Mouse (Mus musculus): ENCODE results near the gene Cpd. TPM values are rescaled to one million over a fixed set of nuclear protein-coding genes. Genes with fewer than 3 reads are reported as not detected.

The Cpd gene
- 11.7 and 13.2 TPM in 2 replicates for polyA plus RNA-seq (2016; fragmentation: Nextera tagmentation; extraction: Ambion mirVana)

DNA sequence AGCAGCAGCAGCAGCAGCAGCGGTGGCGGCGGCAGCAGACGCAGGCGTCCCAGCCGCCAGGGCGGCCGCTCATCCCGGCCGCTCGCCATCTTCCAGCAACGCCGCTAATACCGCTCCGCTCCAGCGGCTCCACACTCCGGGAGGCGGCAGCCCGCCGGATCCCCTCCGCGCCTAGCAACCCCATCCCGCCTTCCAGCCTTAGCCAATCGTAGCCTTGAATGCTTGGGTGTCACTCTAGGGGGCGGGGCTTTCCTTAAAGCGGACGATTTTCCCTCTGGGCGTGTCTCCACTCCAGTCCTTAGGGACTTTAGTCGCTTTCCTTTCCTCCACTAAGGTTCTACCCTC is at the start of gene Cpd:
Cpd (minus strand) TSS at position 141 of the 345 bp plus-strand sequence.
- H3K36me3 ChIP-seq (replicated peaks) = no peaks in the 10 kb centered on the region
- peak within 1 kb of the TSS; percentile 99 for H3K4me2 ChIP-seq
- peaks cover 32% of the 10 kb centered on the region for H3K4me1 ChIP-seq
- ATAC-seq (ENCODE audit: low FRiP score) = peak; percentile 100
- no peaks in the 10 kb centered on the region; the same call in 1 of the 2 replicates for H3K27me3 ChIP-seq
- peak within 1 kb of the TSS; percentile 92 for H3K27ac ChIP-seq
- H3K4me3 ChIP-seq (replicated peaks) = peak within 1 kb of the TSS; percentile 94
- no peaks in the 10 kb centered on the region for H3K9me3 ChIP-seq
- under 1% methylated on average over 29 of the region's 29 CpGs for WGBS
- peak within 1 kb of the TSS; percentile 90 for H3K9ac ChIP-seq

DNA sequence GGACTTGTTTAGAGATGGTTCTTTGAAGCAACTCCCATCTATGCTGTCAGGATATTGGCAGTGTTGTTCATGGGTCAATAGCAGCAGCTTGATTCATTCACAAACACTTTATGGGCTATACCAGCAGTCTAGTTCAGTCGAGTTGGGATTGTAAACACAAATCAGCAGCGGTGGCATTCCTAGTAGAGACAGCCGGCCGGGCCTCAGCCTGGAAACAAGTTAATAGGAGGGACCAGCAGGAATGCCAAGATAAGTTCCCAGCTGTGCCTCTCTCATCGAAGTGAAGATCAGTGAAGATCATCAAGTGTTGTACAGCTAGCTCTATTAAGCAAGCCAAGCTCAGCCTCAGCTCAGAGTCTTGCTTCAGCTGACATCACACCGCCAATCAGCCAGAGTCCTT is 49.5 kb upstream of the Cpd start:
- H3K4me1 ChIP-seq = peaks cover 7% of the 10 kb centered on the region
- H3K27me3 ChIP-seq = no peaks in the 10 kb centered on the region
- H3K4me2 ChIP-seq = no peak overlapping the region
- H3K9me3 ChIP-seq = no peaks in the 10 kb centered on the region
- no peak overlapping the region for H3K27ac ChIP-seq
- ATAC-seq (ENCODE audit: low FRiP score) = no peak
- no peak overlapping the region for H3K9ac ChIP-seq
- no peak overlapping the region for H3K4me3 ChIP-seq (replicated peaks)
- no peaks in the 10 kb centered on the region for H3K36me3 ChIP-seq (replicated peaks)
- 76% methylated on average over 6 of the region's 6 CpGs for WGBS

DNA sequence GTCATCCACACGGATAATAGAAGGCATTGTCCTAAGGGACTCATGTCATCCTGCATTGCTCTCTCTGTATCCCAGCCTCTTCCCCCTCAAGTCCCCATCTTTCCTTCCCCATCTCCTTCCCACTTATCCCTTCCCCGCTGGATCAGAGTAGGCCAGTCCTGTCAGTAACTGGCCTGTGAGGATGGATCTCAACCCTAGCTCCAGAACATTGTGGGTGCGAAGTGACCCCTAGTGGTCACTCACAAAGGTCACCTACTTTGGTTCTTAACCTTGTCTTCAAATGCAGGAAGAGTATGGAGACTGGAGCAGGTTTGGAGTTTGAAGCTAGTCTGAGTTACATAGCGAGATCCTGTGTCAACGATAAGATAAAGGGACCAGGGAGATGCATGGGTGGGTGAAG is 47.4 kb upstream of the Cpd start:
- no peaks in the 10 kb centered on the region for H3K36me3 ChIP-seq (replicated peaks)
- no peak for ATAC-seq (ENCODE audit: low FRiP score)
- H3K4me1 ChIP-seq = peaks cover 7% of the 10 kb centered on the region
- H3K9me3 ChIP-seq = no peaks in the 10 kb centered on the region
- no peaks in the 10 kb centered on the region for H3K27me3 ChIP-seq
- no peak overlapping the region for H3K27ac ChIP-seq
- H3K4me2 ChIP-seq = no peak overlapping the region
- WGBS = 36% methylated on average over 5 of the region's 5 CpGs
- no peak overlapping the region for H3K9ac ChIP-seq
- no peak overlapping the region for H3K4me3 ChIP-seq (replicated peaks)

GRCm38 (mm10) chr11:76893570-76893969 is 46.8 kb upstream of the Cpd start:
- Histone ChIP-seq H3K4me3 (replicated peaks) (no peak overlapping the region), H3K9ac (no peak overlapping the region), H3K36me3 (replicated peaks) (no peaks in the 10 kb centered on the region), H3K4me2 (no peak overlapping the region), H3K27me3 (no peaks in the 10 kb centered on the region), H3K4me1 (peaks cover 7% of the 10 kb centered on the region), H3K27ac (no peak overlapping the region), H3K9me3 (no peaks in the 10 kb centered on the region)
- WGBS = 39% methylated on average over 4 of the region's 4 CpGs
- no peak for ATAC-seq (ENCODE audit: low FRiP score)

- no peaks in the 10 kb centered on the region for H3K36me3 ChIP-seq (replicated peaks)
- H3K27me3 ChIP-seq = no peaks in the 10 kb centered on the region
- ATAC-seq (ENCODE audit: low FRiP score) = no peak
- no peak overlapping the region for H3K9ac ChIP-seq
- H3K4me1 ChIP-seq = peaks cover 3% of the 10 kb centered on the region
- H3K4me3 ChIP-seq (replicated peaks) = no peak overlapping the region
- H3K9me3 ChIP-seq = no peaks in the 10 kb centered on the region
- no peak overlapping the region for H3K4me2 ChIP-seq
- no peak overlapping the region for H3K27ac ChIP-seq
- WGBS = 77% methylated on average over 3 of the region's 3 CpGs
Observed at GRCm38 (mm10) chr11:76892972-76893371, 46.2 kb upstream of the Cpd start.

DNA sequence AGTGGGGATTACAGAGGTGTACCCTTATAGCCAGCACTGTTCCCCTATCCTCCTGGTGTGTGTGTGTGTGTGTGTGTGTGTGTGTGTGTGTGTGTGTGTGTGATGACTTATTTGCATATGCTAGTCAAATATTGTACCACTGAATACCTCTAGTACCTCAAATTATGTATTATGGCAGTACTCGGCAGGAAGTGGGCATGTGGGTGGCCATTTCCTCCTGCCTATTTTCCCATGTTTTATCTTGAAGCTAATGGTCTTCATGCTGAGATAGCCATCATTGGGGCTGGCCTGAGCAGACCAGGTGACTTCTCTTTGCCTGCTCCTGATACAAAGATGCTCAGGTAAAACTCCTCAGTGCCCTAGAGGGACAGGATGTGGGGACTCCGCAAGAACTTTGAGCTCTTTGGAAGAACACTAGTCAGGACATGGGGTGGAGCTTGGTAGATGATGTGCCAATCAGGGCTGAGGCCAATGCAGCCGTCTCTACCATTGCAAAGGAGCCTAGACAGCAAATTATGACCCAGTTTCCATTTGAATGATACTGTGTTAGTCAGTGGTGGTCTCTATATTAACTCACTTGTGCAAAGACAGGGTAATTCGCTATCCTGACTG is 45.0 kb upstream of the Cpd start:
- H3K4me2 ChIP-seq = no peak overlapping the region
- no peaks in the 10 kb centered on the region for H3K27me3 ChIP-seq
- no peaks in the 10 kb centered on the region for H3K36me3 ChIP-seq (replicated peaks)
- H3K9me3 ChIP-seq = no peaks in the 10 kb centered on the region
- H3K4me1 ChIP-seq = no peaks in the 10 kb centered on the region
- H3K9ac ChIP-seq = no peak overlapping the region
- no peak overlapping the region for H3K4me3 ChIP-seq (replicated peaks)
- 84% methylated on average over 4 of the region's 4 CpGs for WGBS
- no peak overlapping the region for H3K27ac ChIP-seq
- no peak for ATAC-seq (ENCODE audit: low FRiP score)

DNA sequence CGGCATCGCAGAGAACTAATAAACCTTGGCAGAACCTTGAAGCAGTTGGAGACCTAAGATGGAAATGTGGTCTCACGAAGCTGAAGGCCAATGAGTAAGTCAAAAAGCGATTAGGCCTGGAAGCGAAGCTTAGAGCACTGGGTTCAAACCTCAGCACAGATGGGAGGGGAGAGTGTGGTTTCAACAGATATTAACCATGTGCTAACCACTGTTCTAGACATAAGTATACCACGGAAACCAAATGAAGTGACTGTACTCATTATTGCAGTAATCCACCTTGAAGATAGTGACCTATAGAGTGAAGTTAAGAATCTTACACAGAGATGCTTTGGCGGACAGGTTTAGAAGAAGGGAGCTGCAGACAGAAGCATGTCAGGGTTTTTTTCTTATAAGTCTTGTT is 44.4 kb upstream of the Cpd start:
- H3K9ac ChIP-seq = no peak overlapping the region
- no peaks in the 10 kb centered on the region for H3K4me1 ChIP-seq
- no peaks in the 10 kb centered on the region for H3K36me3 ChIP-seq (replicated peaks)
- no peaks in the 10 kb centered on the region for H3K9me3 ChIP-seq
- no peak overlapping the region for H3K27ac ChIP-seq
- WGBS = 93% methylated on average over 7 of the region's 7 CpGs
- H3K27me3 ChIP-seq = no peaks in the 10 kb centered on the region
- no peak overlapping the region for H3K4me3 ChIP-seq (replicated peaks)
- no peak overlapping the region for H3K4me2 ChIP-seq
- ATAC-seq (ENCODE audit: low FRiP score) = no peak

DNA sequence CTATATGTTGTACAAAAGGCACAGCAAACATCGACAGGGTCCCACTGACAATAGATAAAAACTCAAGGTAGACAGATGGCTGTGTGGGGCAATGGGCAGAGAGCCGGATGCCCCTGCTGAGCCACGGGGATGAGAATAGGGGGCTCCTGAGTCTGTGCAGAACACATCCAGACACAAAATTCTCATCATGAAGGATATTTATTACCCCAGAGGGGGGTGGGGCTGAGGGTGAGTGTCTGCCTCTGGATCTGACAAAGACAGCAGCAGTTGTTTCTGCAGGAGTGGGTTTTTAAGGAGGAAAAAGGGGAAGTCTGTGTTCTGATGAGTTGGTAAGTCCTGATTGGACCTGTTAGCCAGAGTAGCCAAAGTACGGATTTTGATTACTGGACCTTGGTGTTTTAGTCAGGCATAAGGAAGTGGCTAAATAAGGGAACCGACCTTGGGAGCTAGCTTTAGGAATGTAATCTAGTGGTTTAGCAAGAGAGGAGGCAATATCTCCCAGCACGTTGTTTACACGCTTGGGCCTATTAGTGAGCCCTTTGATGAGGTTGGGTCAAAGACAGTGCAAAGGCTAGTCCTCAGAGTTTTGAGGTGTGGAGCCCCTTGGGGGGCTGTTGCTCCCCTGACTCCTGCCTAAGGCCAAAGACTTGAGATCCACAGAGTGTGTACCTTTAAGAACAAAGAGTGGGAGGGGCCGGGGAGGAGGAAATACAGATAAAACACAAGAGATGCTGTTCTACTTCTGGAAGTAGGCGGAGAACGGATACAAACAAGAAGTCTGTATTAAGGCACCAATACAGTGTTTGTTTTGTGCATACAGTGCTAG is 42.7 kb upstream of the Cpd start:
- no peaks in the 10 kb centered on the region for H3K4me1 ChIP-seq
- no peak overlapping the region for H3K4me2 ChIP-seq
- no peaks in the 10 kb centered on the region for H3K27me3 ChIP-seq
- H3K36me3 ChIP-seq (replicated peaks) = no peaks in the 10 kb centered on the region
- H3K27ac ChIP-seq = no peak overlapping the region
- no peaks in the 10 kb centered on the region for H3K9me3 ChIP-seq
- ATAC-seq (ENCODE audit: low FRiP score) = no peak
- H3K4me3 ChIP-seq (replicated peaks) = no peak overlapping the region
- 78% methylated on average over 10 of the region's 10 CpGs for WGBS
- H3K9ac ChIP-seq = no peak overlapping the region

GRCm38 (mm10) chr11:76884451-76884850 is 37.6 kb upstream of the Cpd start:
- Histone ChIP-seq H3K9me3 (no peaks in the 10 kb centered on the region), H3K27ac (no peak overlapping the region), H3K36me3 (replicated peaks) (no peaks in the 10 kb centered on the region), H3K4me1 (no peaks in the 10 kb centered on the region), H3K4me2 (no peak overlapping the region), H3K4me3 (replicated peaks) (no peak overlapping the region), H3K27me3 (no peaks in the 10 kb centered on the region), H3K9ac (no peak overlapping the region)
- ATAC-seq (ENCODE audit: low FRiP score) = no peak
- WGBS = 35% methylated on average over 5 of the region's 5 CpGs

GRCm38 (mm10) chr11:76879816-76880215 is 33.0 kb upstream of the Cpd start:
- no peak overlapping the region for H3K4me3 ChIP-seq (replicated peaks)
- H3K27me3 ChIP-seq = no peaks in the 10 kb centered on the region
- no peak overlapping the region for H3K4me2 ChIP-seq
- no peak overlapping the region for H3K27ac ChIP-seq
- no peak overlapping the region for H3K9ac ChIP-seq
- ATAC-seq (ENCODE audit: low FRiP score) = no peak
- H3K4me1 ChIP-seq = no peaks in the 10 kb centered on the region
- H3K36me3 ChIP-seq (replicated peaks) = no peaks in the 10 kb centered on the region
- 89% methylated on average over 5 of the region's 5 CpGs for WGBS
- H3K9me3 ChIP-seq = no peaks in the 10 kb centered on the region

- 0 out of 2 replicates have a peak, but pooled peaks cover 3% of the 10 kb centered on the region for H3K4me1 ChIP-seq
- no peak overlapping the region for H3K9ac ChIP-seq
- no peaks in the 10 kb centered on the region for H3K27me3 ChIP-seq
- no peaks in the 10 kb centered on the region for H3K36me3 ChIP-seq (replicated peaks)
- WGBS = 83% methylated on average over 6 of the region's 6 CpGs
- H3K9me3 ChIP-seq = no peaks in the 10 kb centered on the region
- H3K4me3 ChIP-seq (replicated peaks) = no peak overlapping the region
- H3K4me2 ChIP-seq = no peak overlapping the region
- no peak overlapping the region for H3K27ac ChIP-seq
- no peak for ATAC-seq (ENCODE audit: low FRiP score)
Observed at GRCm38 (mm10) chr11:76874766-76875165, 27.9 kb upstream of the Cpd start.

GRCm38 (mm10) chr11:76873865-76874264 is 27.0 kb upstream of the Cpd start:
- no peak for ATAC-seq (ENCODE audit: low FRiP score)

More at GRCm38 (mm10) chr11:76873865-76874264, 27.0 kb upstream of the Cpd start:
- Histone ChIP-seq H3K4me1 (0 out of 2 replicates have a peak, but pooled peaks cover 3% of the 10 kb centered on the region), H3K36me3 (replicated peaks) (no peaks in the 10 kb centered on the region), H3K27me3 (no peaks in the 10 kb centered on the region), H3K9me3 (no peaks in the 10 kb centered on the region), H3K27ac (no peak overlapping the region), H3K4me2 (no peak overlapping the region), H3K9ac (no peak overlapping the region), H3K4me3 (replicated peaks) (no peak overlapping the region)
- WGBS = 86% methylated on average over 5 of the region's 5 CpGs

All from forebrain, embryonic 12.5 days (tissue).